Mouse (Mus musculus): ENCODE results near the gene Ttc7. TPM values are rescaled to one million over a fixed set of nuclear protein-coding genes. Genes with fewer than 3 reads are reported as not detected.
A peak's percentile ranks its signal among the peaks of the same experiment; 100 is the strongest.

Gene Ttc7
- polyA plus RNA-seq, 1 experiment, result 15.8 TPM

DNA sequence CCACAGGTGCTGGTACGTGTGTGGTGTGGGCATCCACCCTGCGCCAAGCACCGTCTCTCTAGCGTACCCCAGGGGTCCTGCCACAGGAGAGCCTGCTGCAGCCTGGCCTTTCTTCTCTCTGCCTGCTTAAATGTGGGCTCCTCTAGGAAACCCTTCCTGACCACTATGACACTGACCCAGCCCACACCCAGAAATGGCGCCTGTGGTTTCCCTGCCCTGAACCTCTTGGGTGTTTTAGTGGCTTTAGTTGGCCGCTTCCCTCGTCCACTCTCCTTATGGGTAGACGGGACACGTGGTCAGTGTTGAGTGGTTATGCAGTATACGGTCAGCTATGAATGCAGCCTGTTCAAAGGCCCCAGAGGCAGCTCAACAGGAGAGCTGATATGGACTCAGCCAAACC lies 85.8 kb downstream of the Ttc7 start:
- no peak for TF ChIP-seq POLR2A (IDR thresholded peaks at IDR 0.05; ENCODE audit: low read depth, low read length)
- no peak for TF ChIP-seq CTCF (IDR thresholded peaks at IDR 0.05; ENCODE audit: borderline replicate concordance, insufficient read depth, low read length)
- H3K4me3 ChIP-seq (ENCODE audit: insufficient read depth, low read length), result no peak overlapping the region
- H3K4me1 ChIP-seq (ENCODE audit: control insufficient read depth, insufficient read depth, low read length), result peaks cover 4% of the 10 kb centered on the region; the same call in 1 of the 2 replicates
- no peak overlapping the region for H3K27ac ChIP-seq (ENCODE audit: insufficient read depth, low read length)

DNA sequence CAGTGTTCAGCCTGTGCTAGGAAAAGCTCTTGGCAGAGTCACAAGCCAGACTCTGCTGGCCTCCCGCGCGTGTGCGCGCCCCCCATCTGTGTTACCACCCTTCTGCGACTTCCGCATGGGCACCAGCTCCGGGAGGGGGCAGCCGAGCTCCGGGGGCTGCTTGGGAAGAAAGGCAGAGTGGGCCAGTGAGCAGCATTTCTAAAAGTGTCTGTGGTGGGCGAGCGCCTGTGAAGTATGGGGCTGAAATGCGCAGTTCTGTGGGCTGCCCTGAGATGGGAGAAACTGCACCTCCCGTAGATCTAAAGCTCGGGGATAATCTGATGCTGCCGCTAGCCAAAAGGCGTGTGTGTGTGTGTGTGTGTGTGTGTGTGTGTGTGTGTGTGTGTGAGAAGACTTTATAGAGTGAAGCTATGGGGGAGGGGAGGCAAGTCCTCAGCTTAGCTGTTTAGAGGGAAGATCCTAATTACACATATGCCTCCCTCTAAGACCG lies 86.6 kb downstream of the Ttc7 start:
- TF ChIP-seq CTCF (IDR thresholded peaks at IDR 0.05; ENCODE audit: borderline replicate concordance, insufficient read depth, low read length), result no peak
- TF ChIP-seq POLR2A (IDR thresholded peaks at IDR 0.05; ENCODE audit: low read depth, low read length), result no peak
- no peak overlapping the region for H3K27ac ChIP-seq (ENCODE audit: insufficient read depth, low read length)

DNA sequence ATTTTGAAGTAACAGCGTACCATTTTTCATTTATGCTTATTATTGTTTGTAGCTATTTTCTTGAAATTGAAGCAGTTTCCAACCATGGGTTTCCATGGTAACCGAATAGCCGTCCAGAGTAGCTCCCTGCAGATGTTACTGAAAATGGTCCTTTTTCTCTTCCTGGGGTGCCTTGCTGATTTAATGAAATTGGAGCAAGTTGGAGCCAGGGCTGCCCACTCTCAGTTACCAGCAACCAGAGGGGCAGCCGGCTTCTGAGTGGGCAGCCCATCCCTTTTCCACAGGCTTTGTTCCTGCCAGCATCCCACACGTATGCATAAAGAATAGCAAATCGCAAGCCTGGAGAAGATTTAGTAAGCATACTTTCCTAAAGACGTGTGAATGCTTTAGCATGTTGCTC lies 89.5 kb downstream of the Ttc7 start:
- no peak for TF ChIP-seq POLR2A (IDR thresholded peaks at IDR 0.05; ENCODE audit: low read depth, low read length)
- TF ChIP-seq CTCF (IDR thresholded peaks at IDR 0.05; ENCODE audit: borderline replicate concordance, insufficient read depth, low read length), result no peak
- H3K27ac ChIP-seq (ENCODE audit: insufficient read depth, low read length), result no peak overlapping the region
- peaks cover 7% of the 10 kb centered on the region; the same call in 1 of the 2 replicates for H3K4me1 ChIP-seq (ENCODE audit: control insufficient read depth, insufficient read depth, low read length)
- no peak overlapping the region for H3K4me3 ChIP-seq (ENCODE audit: insufficient read depth, low read length)

More for the DNA sequence above, 86.6 kb downstream of the Ttc7 start:
- no peak overlapping the region for H3K4me3 ChIP-seq (ENCODE audit: insufficient read depth, low read length)
- H3K4me1 ChIP-seq (ENCODE audit: control insufficient read depth, insufficient read depth, low read length), result peaks cover 4% of the 10 kb centered on the region; the same call in 1 of the 2 replicates

DNA sequence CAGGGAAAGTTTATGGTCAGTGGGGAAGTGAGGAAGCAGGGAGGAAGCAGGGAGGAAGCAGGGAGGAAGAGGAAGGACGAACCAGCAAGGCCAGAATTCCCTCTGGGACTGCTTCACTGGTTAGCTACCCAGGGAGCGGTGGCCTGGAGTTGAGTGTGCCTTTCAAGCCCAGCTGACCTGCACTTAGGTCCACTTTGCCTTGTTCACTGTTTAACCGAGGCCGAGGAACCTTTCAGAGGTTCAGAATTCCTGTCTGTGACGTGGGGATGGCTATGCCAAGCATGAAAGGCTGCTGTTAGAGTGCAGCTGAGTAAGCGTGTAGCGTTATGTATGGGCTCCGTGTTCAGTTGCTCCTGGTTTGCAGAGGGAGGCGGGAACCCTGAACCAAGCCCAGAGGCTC lies 90.6 kb downstream of the Ttc7 start:
- TF ChIP-seq CTCF (IDR thresholded peaks at IDR 0.05; ENCODE audit: borderline replicate concordance, insufficient read depth, low read length) (no peak), POLR2A (IDR thresholded peaks at IDR 0.05; ENCODE audit: low read depth, low read length) (no peak)
- Histone ChIP-seq H3K4me3 (ENCODE audit: insufficient read depth, low read length) (no peak overlapping the region), H3K27ac (ENCODE audit: insufficient read depth, low read length) (no peak overlapping the region), H3K4me1 (ENCODE audit: control insufficient read depth, insufficient read depth, low read length) (0 out of 2 replicates have a peak, but pooled peaks cover 4% of the 10 kb centered on the region)

DNA sequence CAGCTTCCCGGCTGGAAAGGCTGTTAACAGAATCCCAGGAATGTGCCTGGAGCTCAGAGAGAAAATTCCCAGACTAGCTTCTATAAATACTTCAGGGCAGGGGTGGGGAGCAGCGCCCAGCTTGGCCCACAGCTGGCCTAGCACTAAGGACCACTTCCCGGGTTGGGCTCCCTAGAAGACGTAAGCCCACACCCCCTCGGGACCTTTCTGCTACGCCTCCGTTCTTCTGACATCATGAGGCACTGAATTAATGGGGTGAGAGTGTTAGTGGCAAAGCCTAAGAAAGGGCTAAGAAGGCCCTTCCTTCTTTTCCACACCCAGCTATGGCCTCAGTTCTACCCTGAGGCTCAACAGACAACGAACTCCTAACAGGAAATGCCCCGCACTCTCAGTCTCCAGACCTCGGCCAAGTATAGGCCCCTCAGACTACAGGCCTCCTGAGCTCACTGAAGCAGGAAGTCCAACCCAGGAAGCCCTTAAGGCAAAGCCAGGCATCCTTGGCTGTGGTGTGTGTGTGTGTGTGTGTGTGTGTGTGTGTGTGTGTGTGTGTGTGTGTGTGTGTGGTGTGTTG lies 93.3 kb downstream of the Ttc7 start:
- peak overlapping the region; percentile 44 for H3K27ac ChIP-seq (ENCODE audit: insufficient read depth, low read length)
- H3K4me3 ChIP-seq (ENCODE audit: insufficient read depth, low read length), result no peak overlapping the region
- H3K4me1 ChIP-seq (ENCODE audit: control insufficient read depth, insufficient read depth, low read length), result peaks cover 8% of the 10 kb centered on the region; the same call in 1 of the 2 replicates
- TF ChIP-seq CTCF (IDR thresholded peaks at IDR 0.05; ENCODE audit: borderline replicate concordance, insufficient read depth, low read length) (no peak), POLR2A (IDR thresholded peaks at IDR 0.05; ENCODE audit: low read depth, low read length) (no peak)

DNA sequence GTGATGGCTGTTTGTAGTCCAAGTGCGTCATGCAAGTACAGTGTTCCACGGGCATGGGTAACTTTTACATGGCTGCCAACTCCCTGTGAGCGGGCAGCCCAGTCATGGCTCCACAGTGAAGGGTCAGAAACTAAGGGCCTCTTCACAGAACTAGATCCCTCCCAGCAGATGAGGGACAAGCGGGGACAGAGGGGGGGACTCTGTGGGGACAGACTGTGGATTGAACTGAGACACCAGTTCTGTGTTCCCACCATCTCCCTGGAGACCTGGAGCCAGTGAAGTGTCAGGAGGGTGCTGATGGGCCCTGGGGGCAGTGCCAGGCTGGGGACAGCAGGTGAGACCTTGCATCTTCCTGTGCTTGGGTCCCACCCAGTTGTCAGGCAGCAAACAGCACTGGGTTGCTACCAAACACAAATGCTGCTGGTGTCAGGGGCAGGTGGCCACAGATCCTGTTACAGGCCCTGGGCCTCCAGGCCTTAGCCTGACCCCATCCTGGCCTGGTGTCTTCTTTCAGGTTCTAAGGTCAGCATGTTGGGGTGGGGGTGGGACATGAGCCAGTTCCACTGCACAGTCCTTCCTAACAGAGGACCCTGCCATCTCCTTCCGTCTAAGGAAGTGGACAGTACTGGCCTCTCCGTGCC lies 94.3 kb downstream of the Ttc7 start:
- Histone ChIP-seq H3K27ac (ENCODE audit: insufficient read depth, low read length) (no peak overlapping the region), H3K4me1 (ENCODE audit: control insufficient read depth, insufficient read depth, low read length) (peaks cover 8% of the 10 kb centered on the region; the same call in 1 of the 2 replicates), H3K4me3 (ENCODE audit: insufficient read depth, low read length) (no peak overlapping the region)
- TF ChIP-seq POLR2A (IDR thresholded peaks at IDR 0.05; ENCODE audit: low read depth, low read length) (no peak), CTCF (IDR thresholded peaks at IDR 0.05; ENCODE audit: borderline replicate concordance, insufficient read depth, low read length) (no peak)

DNA sequence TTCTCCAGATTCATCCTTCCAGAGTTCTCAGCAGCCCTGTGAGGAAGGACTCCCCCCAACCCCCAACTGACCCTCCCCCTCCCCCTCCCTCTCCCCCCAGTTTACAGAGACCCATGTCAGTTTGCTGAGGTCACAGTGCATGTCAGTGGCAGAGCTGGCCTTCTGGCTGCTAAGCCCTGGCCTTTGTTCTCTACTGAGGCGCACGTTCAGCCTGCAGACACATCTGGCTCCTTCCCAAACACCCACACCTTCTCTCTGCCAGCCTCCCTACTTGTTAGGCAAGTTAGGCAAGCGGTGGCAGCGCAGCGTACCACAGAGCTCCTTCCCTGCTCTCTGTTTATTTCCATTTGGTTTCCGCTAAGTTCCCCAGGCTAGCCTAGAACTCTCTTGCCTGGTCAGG lies 94.8 kb downstream of the Ttc7 start:
- Histone ChIP-seq H3K4me1 (ENCODE audit: control insufficient read depth, insufficient read depth, low read length) (peaks cover 8% of the 10 kb centered on the region; the same call in 1 of the 2 replicates), H3K4me3 (ENCODE audit: insufficient read depth, low read length) (no peak overlapping the region), H3K27ac (ENCODE audit: insufficient read depth, low read length) (no peak overlapping the region)
- no peak for TF ChIP-seq CTCF (IDR thresholded peaks at IDR 0.05; ENCODE audit: borderline replicate concordance, insufficient read depth, low read length)
- no peak for TF ChIP-seq POLR2A (IDR thresholded peaks at IDR 0.05; ENCODE audit: low read depth, low read length)

DNA sequence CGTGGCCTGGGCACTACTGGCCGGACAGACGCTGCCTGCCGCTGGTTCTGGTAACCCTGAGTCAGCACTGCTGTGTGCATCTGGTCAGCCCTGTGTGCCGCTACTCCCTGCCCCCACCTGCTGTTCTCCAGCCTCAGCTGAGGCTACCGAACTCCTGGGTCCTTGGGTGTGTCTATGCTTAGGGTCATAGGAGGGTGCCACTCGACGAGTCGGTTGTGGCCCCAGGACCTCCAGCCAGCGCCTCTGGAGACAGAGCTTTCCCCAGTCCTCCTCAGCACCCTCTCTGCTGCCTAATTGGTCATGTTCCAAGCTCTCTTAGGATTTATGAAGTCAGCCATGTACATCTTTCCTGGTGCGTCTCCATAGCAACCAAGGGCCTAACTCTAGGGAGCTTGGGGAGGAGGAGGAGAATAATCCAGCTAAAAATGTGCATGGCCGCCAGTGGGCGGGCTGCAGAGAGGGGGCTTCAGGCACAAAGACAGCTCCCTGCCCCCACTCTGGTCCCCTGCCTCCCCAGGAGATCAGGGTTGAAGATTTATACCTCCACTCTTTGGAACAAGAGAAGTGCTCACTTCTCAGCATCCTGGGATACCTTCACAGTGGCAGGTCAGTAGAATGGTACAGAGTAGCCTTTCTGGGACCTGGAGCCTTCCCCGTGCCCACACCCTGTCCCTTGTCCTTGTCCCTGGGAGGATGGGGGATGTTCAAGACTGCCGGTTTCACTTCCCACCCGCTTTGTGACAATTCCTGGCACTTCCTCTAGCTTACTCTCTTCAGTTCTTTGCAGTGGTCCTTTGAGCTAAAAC lies 95.9 kb downstream of the Ttc7 start:
- no peak for TF ChIP-seq POLR2A (IDR thresholded peaks at IDR 0.05; ENCODE audit: low read depth, low read length)
- TF ChIP-seq CTCF (IDR thresholded peaks at IDR 0.05; ENCODE audit: borderline replicate concordance, insufficient read depth, low read length), result no peak
- peaks cover 8% of the 10 kb centered on the region; the same call in 1 of the 2 replicates for H3K4me1 ChIP-seq (ENCODE audit: control insufficient read depth, insufficient read depth, low read length)
- H3K27ac ChIP-seq (ENCODE audit: insufficient read depth, low read length), result no peak overlapping the region

DNA sequence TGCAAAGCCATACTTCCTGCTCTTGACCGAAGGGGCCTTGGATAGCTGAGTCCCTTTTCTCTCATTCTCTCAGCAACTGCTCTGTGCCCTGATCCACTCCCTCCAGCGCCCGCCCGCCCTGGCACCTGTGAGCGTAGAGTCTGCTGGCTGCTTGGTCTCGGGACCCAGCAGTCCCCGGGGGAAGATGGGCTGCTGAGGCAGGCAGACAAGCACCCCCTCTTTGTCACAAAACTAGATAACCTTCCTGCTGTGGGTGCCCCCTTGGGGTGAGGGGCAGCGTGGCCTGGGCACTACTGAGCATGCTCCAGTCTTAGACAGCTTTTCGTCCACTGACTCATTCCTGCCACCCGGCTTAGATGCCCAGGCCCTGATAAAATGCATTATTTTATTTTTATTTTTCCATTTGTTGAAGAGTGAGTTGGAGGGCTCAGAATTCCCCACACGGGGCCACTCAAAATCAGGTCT lies 96.5 kb downstream of the Ttc7 start:
- peak overlapping the region; percentile 22; the same call in 1 of the 2 replicates for H3K27ac ChIP-seq (ENCODE audit: insufficient read depth, low read length)
- no peak overlapping the region for H3K4me3 ChIP-seq (ENCODE audit: insufficient read depth, low read length)
- TF ChIP-seq CTCF (IDR thresholded peaks at IDR 0.05; ENCODE audit: borderline replicate concordance, insufficient read depth, low read length) (no peak), POLR2A (IDR thresholded peaks at IDR 0.05; ENCODE audit: low read depth, low read length) (no peak)
- H3K4me1 ChIP-seq (ENCODE audit: control insufficient read depth, insufficient read depth, low read length), result peaks cover 8% of the 10 kb centered on the region; the same call in 1 of the 2 replicates

More for the DNA sequence above, 95.9 kb downstream of the Ttc7 start:
- H3K4me3 ChIP-seq (ENCODE audit: insufficient read depth, low read length), result no peak overlapping the region

All from embryonic fibroblast, embryonic 13.5 days (primary cell).